Mouse (Mus musculus): ENCODE results near the gene Brwd1.

GRCm38 (mm10) chr16:95958080-95958479 lies 124.2 kb downstream of the Brwd1 start:
- TF ChIP-seq POLR2A (IDR thresholded peaks at IDR 0.05; ENCODE audit: low read depth, low read length) (no peak), CTCF (IDR thresholded peaks at IDR 0.05; ENCODE audit: extremely low read depth, insufficient read length, insufficient replicate concordance, low read depth, low read length) (no peak)

All from small intestine, adult 2 months (tissue).